Mouse (Mus musculus) CH12.LX (cell line): ENCODE results near the gene B4galt1. TPM values are rescaled to one million over a fixed set of nuclear protein-coding genes. Genes with fewer than 3 reads are reported as not detected.
A peak's percentile ranks its signal among the peaks of the same experiment; 100 is the strongest.

ENCODE experiments used
- DNase-seq: peaks from one replicate; pipeline ENCODE4 v3.0.0-alpha.2; 2013; ENCODE audit errors: extremely low read depth
- H3K27ac ChIP-seq: 2 replicates; pipeline ENCODE4 v1.5.1; 2012; ENCODE audit warnings: low read depth, mild to moderate bottlenecking, control low read depth, moderate library complexity; ENCODE audit not compliant: insufficient read depth
- H3K27me3 ChIP-seq: replicated peaks from 2 replicates; pipeline ENCODE3; 2012; ENCODE audit warnings: inconsistent platforms
- H3K36me3 ChIP-seq, 2 experiments: replicated peaks in 1 of 2; 2 replicates each; pipeline versions ENCODE3 to v1.6.1; 2012; ENCODE audit warnings: inconsistent platforms in 1 of 2, low read length in 1 of 2, mild to moderate bottlenecking in 1 of 2, mixed read lengths in 1 of 2, moderate library complexity in 1 of 2; ENCODE audit not compliant: control insufficient read depth in 1 of 2, insufficient read depth in 1 of 2
- H3K4me1 ChIP-seq, 2 experiments: 2 replicates each; pipeline ENCODE4 v1.6.1; 2012; ENCODE audit warnings: inconsistent platforms in 1 of 2, moderate library complexity in 1 of 2; ENCODE audit not compliant: insufficient read depth in 2 of 2, control insufficient read depth in 1 of 2
- H3K4me2 ChIP-seq: 2 replicates; pipeline ENCODE4 v1.6.1; 2012; ENCODE audit warnings: low read depth, mild to moderate bottlenecking, control low read depth; ENCODE audit not compliant: poor library complexity, insufficient read depth, severe bottlenecking
- H3K4me3 ChIP-seq, 3 experiments: fragments of 150-350 bp in 1 of 3; sonication (generic) in 1 of 3; replicated peaks in 1 of 3; 2 replicates each; pipeline versions ENCODE3 to v1.5.1; 2011 to 2012; ENCODE audit warnings: low read depth in 2 of 3, low read length in 2 of 3, mild to moderate bottlenecking in 2 of 3, moderate library complexity in 2 of 3, control low read depth in 1 of 3, improper control_type of control experiment in 1 of 3, inconsistent platforms in 1 of 3, mixed read lengths in 1 of 3; ENCODE audit not compliant: poor library complexity in 1 of 3
- H3K79me2 ChIP-seq: replicated peaks from 2 replicates; pipeline ENCODE4 v1.6.1; 2012; ENCODE audit warnings: mild to moderate bottlenecking, moderate library complexity; ENCODE audit not compliant: control insufficient read depth, poor library complexity, insufficient read depth, severe bottlenecking; ENCODE audit errors: extremely low read depth
- H3K9ac ChIP-seq: 2 replicates; pipeline ENCODE4 v1.6.1; 2012; ENCODE audit warnings: low read depth, mild to moderate bottlenecking, control low read depth, moderate library complexity; ENCODE audit not compliant: insufficient read depth
- H3K9me3 ChIP-seq: replicated peaks from 2 replicates; pipeline ENCODE3; 2012; ENCODE audit warnings: low read length, inconsistent platforms, mixed read lengths
- BHLHE40 ChIP-seq: IDR thresholded peaks from 2 replicates; pipeline ENCODE4 v1.6.1; 2011; ENCODE audit warnings: mild to moderate bottlenecking, low read depth, low read length, improper control_type of control experiment
- CHD1 ChIP-seq: IDR thresholded peaks from 2 replicates; pipeline ENCODE4 v1.6.1; 2012; ENCODE audit warnings: low read depth, low read length, improper control_type of control experiment, inconsistent platforms
- CHD2 ChIP-seq: IDR thresholded peaks from 2 replicates; pipeline ENCODE4 v1.6.1; 2011; ENCODE audit warnings: low read length, improper control_type of control experiment
- CTCF ChIP-seq, 2 experiments: IDR thresholded peaks in 1 of 2; conservative IDR thresholded peaks in 1 of 2; 2 replicates each; pipeline ENCODE4 v1.5.1; 2011 to 2012; ENCODE audit warnings: low read depth in 2 of 2, low read length in 2 of 2, improper control_type of control experiment in 1 of 2, inconsistent platforms in 1 of 2, mild to moderate bottlenecking in 1 of 2, moderate library complexity in 1 of 2
- ELF1 ChIP-seq: IDR thresholded peaks from 2 replicates; pipeline ENCODE4 v1.6.1; 2014; ENCODE audit warnings: low read depth, mild to moderate bottlenecking, inconsistent platforms, low read length, improper control_type of control experiment
- ETS1 ChIP-seq: conservative IDR thresholded peaks from 2 replicates; pipeline ENCODE4 v1.6.1; 2012; ENCODE audit warnings: low read depth, mild to moderate bottlenecking, inconsistent platforms, low read length, improper control_type of control experiment, moderate library complexity
- GABPA ChIP-seq: IDR thresholded peaks from 2 replicates; pipeline ENCODE4 v1.6.1; 2012; ENCODE audit warnings: low read depth, low read length, improper control_type of control experiment, inconsistent platforms; ENCODE audit not compliant: insufficient replicate concordance
- HCFC1 ChIP-seq: IDR thresholded peaks from 2 replicates; pipeline ENCODE4 v1.6.1; 2012; ENCODE audit warnings: low read depth, mild to moderate bottlenecking, inconsistent platforms, low read length, improper control_type of control experiment
- JUN ChIP-seq: IDR thresholded peaks from 2 replicates; pipeline ENCODE4 v1.6.1; 2011; ENCODE audit warnings: low read depth, mild to moderate bottlenecking, low read length, improper control_type of control experiment, moderate library complexity; ENCODE audit not compliant: insufficient read depth
- MAFK ChIP-seq: IDR thresholded peaks from 2 replicates; pipeline ENCODE4 v1.6.1; 2011; ENCODE audit warnings: low read length, improper control_type of control experiment; ENCODE audit not compliant: insufficient replicate concordance
- MAZ ChIP-seq: IDR thresholded peaks from 2 replicates; pipeline ENCODE4 v1.6.1; 2012; ENCODE audit warnings: low read depth, mild to moderate bottlenecking, inconsistent platforms, low read length, improper control_type of control experiment, moderate library complexity
- MEF2A ChIP-seq: IDR thresholded peaks from 2 replicates; pipeline ENCODE4 v1.6.1; 2014; ENCODE audit warnings: low read depth, mild to moderate bottlenecking, inconsistent platforms, low read length, improper control_type of control experiment, borderline replicate concordance
- NELFE ChIP-seq: IDR thresholded peaks from 2 replicates; pipeline ENCODE4 v1.6.1; 2011; ENCODE audit warnings: low read depth, low read length, improper control_type of control experiment
- NRF1 ChIP-seq: IDR thresholded peaks from 2 replicates; pipeline ENCODE4 v1.6.1; 2014; ENCODE audit warnings: low read depth, mild to moderate bottlenecking, inconsistent platforms, low read length, improper control_type of control experiment, moderate library complexity
- PAX5 ChIP-seq: IDR thresholded peaks from 2 replicates; pipeline ENCODE4 v1.6.1; 2012; ENCODE audit warnings: low read length, inconsistent platforms, mixed read lengths
- POLR2A ChIP-seq: IDR thresholded peaks from 2 replicates; pipeline ENCODE4 v1.6.1; 2011; ENCODE audit warnings: low read depth, mild to moderate bottlenecking, improper control_type of control experiment, low read length
- POLR2AphosphoS2 ChIP-seq: IDR thresholded peaks from 2 replicates; pipeline ENCODE4 v1.6.1; 2011; ENCODE audit warnings: low read depth, low read length, improper control_type of control experiment
- RAD21 ChIP-seq: IDR thresholded peaks from 2 replicates; pipeline ENCODE4 v1.6.1; 2011; ENCODE audit warnings: low read depth, mild to moderate bottlenecking, low read length, improper control_type of control experiment, moderate library complexity
- SIN3A ChIP-seq: IDR thresholded peaks from 2 replicates; pipeline ENCODE4 v1.6.1; 2012; ENCODE audit warnings: low read length, improper control_type of control experiment, inconsistent platforms
- SMC3 ChIP-seq: IDR thresholded peaks from 2 replicates; pipeline ENCODE4 v1.6.1; 2011; ENCODE audit warnings: low read depth, low read length, improper control_type of control experiment
- UBTF ChIP-seq: IDR thresholded peaks from 2 replicates; pipeline ENCODE4 v1.6.1; 2012; ENCODE audit warnings: low read depth, mild to moderate bottlenecking, inconsistent platforms, low read length, improper control_type of control experiment, moderate library complexity
- USF2 ChIP-seq: conservative IDR thresholded peaks from 2 replicates; pipeline ENCODE4 v1.6.1; 2011; ENCODE audit warnings: low read depth, low read length, improper control_type of control experiment
- ZMIZ1 ChIP-seq: IDR thresholded peaks from 2 replicates; pipeline ENCODE4 v1.6.1; 2012; ENCODE audit warnings: low read depth, mild to moderate bottlenecking, inconsistent platforms, low read length, improper control_type of control experiment
- ZNF384 ChIP-seq: IDR thresholded peaks from 2 replicates; pipeline ENCODE4 v1.6.1; 2012; ENCODE audit warnings: low read depth, low read length, improper control_type of control experiment, inconsistent platforms
- dilution Hi-C: fragments of 300-500 bp; cut with MboI; formaldehyde crosslinking; loops from 2 replicates; pipeline ENCODE4 v1.14.3; 2020; ENCODE audit warnings: low sequenced_read_pairs; ENCODE audit not compliant: extremely low pct_unique_long_range_greater_than_20kb, extremely low pct_ligation_motif_present
- in situ Hi-C: fragments of 300-500 bp; cut with MboI; formaldehyde crosslinking; loops from 3 replicates; pipeline ENCODE4 v1.14.3; 2019; ENCODE audit warnings: low sequenced_read_pairs, low pct_ligation_motif_present, low pct_unique_long_range_greater_than_20kb, mixed read lengths
- polyA plus RNA-seq: library from polyadenylated mRNA; unstranded; fragments of >175 nt; gene quantifications from 2 replicates; pipeline ENCODE4 v1.2.1, GENCODE M21; 2012; ENCODE audit warnings: low read depth; ENCODE audit not compliant: insufficient read length
- total RNA-seq, 2 experiments: library from RNA; depleted of rRNA; stranded (reverse); fragments of 300-350 nt in 1 of 2; fragments of >200 nt in 1 of 2; gene quantifications; 2 replicates each; pipeline ENCODE4 v1.2.3; 2012 to 2014

The B4galt1 gene
- total and polyA plus RNA-seq, 3 experiments = 46.6 to 80.2 (median 66.6) TPM

- TF ChIP-seq MAFK (peak; percentile 84), BHLHE40 (peak; percentile 98), UBTF (no peak), NRF1 (no peak), ETS1 (peak; percentile 97), JUN (peak; percentile 91), MEF2A (peak; percentile 93), HCFC1 (peak; percentile 42)
Measured at GRCm38 (mm10) chr4:40781797-40782495, 71.9 kb downstream of the B4galt1 start (continued).

DNA sequence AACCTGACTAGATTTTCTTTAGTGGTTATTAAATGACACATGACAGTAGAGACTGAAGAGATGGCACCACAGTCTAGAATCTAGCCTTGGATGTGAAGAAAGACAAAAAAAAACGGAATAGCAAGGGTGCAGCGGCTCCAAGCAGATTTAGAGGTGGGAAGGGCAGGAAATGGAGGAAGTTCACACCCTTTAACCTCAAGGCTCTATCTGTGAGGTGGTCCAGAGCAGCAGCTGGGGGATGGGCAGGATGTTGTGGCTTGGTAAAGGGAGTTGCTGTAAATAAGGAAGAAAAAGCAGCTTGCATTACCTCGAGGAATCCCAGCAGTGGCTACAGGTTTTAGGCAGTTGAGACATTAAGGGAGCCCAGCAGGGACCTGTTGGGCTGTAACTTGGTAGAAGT, 72.7 kb downstream of the B4galt1 start:
- H3K36me3 ChIP-seq = no peaks in the 10 kb centered on the region
- H3K4me1 ChIP-seq = peaks cover 32 to 76% of the 10 kb centered on the region in 2 experiments
- peak overlapping the region; percentile 24 for H3K9ac ChIP-seq
- dilution Hi-C loops = no loop called here
- no peaks in the 10 kb centered on the region for H3K79me2 ChIP-seq
- peak; percentile 75 for DNase-seq
- peak overlapping the region; percentile 93 for H3K4me2 ChIP-seq
- peak overlapping the region; percentile 80 for H3K27ac ChIP-seq
- H3K9me3 ChIP-seq = no peaks in the 10 kb centered on the region
- no peak overlapping the region for H3K4me3 ChIP-seq
- no peaks in the 10 kb centered on the region for H3K27me3 ChIP-seq
- TF ChIP-seq ETS1 = 0 out of 2 replicates have a peak, but pooled peaks have one; percentile 11
- no peak for TF ChIP-seq ZMIZ1
- TF ChIP-seq CHD2 = peak; percentile 78
- no peak for TF ChIP-seq MAZ
- peak; percentile 24 for TF ChIP-seq ZNF384
- TF ChIP-seq CTCF (conservative IDR thresholded peaks at IDR 0.05 in 1 of 2, IDR thresholded peaks at IDR 0.05 in 1 of 2; ENCODE audit: low read depth in 2 of 2, low read length in 2 of 2) = no peak
- no peak for TF ChIP-seq UBTF
- no peak for TF ChIP-seq JUN
- no peak for TF ChIP-seq POLR2AphosphoS2
- no peak for TF ChIP-seq PAX5
- TF ChIP-seq SIN3A = no peak
- in situ Hi-C loops = loop anchor here (5.0 kb wide), 1 partner anchor 46 kb away; no protein-coding TSS in a partner anchor

GRCm38 (mm10) chr4:40778656-40779055, 75.1 kb downstream of the B4galt1 start:
- Histone ChIP-seq H3K27ac (no peak overlapping the region), H3K4me1 (peaks cover 31 to 73% of the 10 kb centered on the region in 2 experiments), H3K9ac (no peak overlapping the region), H3K79me2 (no peaks in the 10 kb centered on the region), H3K27me3 (no peaks in the 10 kb centered on the region), H3K36me3 (no peaks in the 10 kb centered on the region), H3K4me3 (no peak overlapping the region), H3K9me3 (peaks cover 2% of the 10 kb centered on the region), H3K4me2 (no peak overlapping the region)
- in situ Hi-C loops = no loop called here
- dilution Hi-C loops = no loop called here
- no peak for DNase-seq
- TF ChIP-seq CTCF (conservative IDR thresholded peaks at IDR 0.05 in 1 of 2, IDR thresholded peaks at IDR 0.05 in 1 of 2; ENCODE audit: low read depth in 2 of 2, low read length in 2 of 2) = peak; percentile 15 to 58; a peak in 2 of 4 replicates
- no peak for TF ChIP-seq GABPA
- peak; percentile 35 for TF ChIP-seq RAD21
- no peak for TF ChIP-seq ELF1
- peak; percentile 39; the same call in 1 of the 2 replicates for TF ChIP-seq SMC3
- TF ChIP-seq USF2 = no peak
- no peak for TF ChIP-seq POLR2A
- no peak for TF ChIP-seq CHD1
- no peak for TF ChIP-seq NELFE
